Mouse (Mus musculus): ENCODE data around the gene Ssc4d. TPM values are rescaled to one million over a fixed set of nuclear protein-coding genes. Genes with fewer than 3 reads are reported as not detected.

The Ssc4d gene
- total RNA-seq, 1 experiment from 2014 or later = 5.0 TPM

- ATAC-seq (ENCODE audit: extremely low read depth, insufficient number of reproducible peaks, low FRiP score, poor library complexity, severe bottlenecking) = no peak
Observed at GRCm38 (mm10) chr5:135917327-135918058, 56.8 kb downstream of the Ssc4d start.

DNA sequence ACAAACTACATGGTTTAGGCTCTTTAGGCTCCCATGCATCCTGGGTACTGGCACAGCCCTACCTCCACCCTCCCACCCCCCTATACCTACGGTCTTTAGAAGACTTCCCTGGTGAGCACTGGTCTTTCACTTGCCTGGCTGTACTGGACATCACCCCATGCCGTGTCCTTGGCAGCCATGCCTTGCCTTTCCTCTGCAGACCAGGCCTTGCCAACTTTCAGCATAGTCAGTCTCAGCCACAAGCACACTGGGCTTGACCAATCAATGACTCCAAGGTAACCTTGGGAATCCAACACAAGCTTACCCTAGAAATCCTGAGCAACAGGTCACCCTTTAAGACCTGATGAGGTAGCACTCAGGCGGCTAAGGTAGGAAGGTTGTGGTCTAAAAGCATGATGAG is 57.7 kb downstream of the Ssc4d start:
- no peak for ATAC-seq (ENCODE audit: extremely low read depth, insufficient number of reproducible peaks, low FRiP score, poor library complexity, severe bottlenecking)

DNA sequence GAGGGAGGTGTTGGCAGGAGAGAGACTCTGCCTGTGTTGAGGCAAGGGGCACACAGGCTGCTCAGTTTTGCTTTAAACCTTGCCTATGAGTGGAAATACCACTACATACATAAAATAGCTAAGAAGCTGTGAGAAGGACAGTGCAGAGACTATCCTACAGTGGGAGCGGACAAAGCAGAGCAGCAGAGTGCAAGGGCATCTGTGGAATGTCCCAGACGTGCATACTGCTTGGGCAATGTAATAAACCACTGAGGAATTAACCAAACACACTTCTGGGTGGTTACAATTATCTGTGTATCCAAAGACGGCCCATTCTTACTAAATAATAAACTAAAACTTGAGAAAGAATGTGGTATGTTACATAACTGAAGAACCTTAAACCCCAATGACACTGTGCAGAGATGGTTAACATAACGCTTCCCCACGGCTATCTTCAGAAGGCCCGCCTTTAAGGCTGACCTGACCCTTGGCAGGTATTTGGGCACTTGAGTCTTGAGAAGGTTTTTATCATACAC is 58.2 kb downstream of the Ssc4d start:
- ATAC-seq (ENCODE audit: extremely low read depth, insufficient number of reproducible peaks, low FRiP score, poor library complexity, severe bottlenecking) = no peak

- no peak for ATAC-seq (ENCODE audit: extremely low read depth, insufficient number of reproducible peaks, low FRiP score, poor library complexity, severe bottlenecking)
Observed at GRCm38 (mm10) chr5:135914156-135914555, 60.2 kb downstream of the Ssc4d start.

GRCm38 (mm10) chr5:135913201-135913600 is 61.1 kb downstream of the Ssc4d start:
- no peak for ATAC-seq (ENCODE audit: extremely low read depth, insufficient number of reproducible peaks, low FRiP score, poor library complexity, severe bottlenecking)

DNA sequence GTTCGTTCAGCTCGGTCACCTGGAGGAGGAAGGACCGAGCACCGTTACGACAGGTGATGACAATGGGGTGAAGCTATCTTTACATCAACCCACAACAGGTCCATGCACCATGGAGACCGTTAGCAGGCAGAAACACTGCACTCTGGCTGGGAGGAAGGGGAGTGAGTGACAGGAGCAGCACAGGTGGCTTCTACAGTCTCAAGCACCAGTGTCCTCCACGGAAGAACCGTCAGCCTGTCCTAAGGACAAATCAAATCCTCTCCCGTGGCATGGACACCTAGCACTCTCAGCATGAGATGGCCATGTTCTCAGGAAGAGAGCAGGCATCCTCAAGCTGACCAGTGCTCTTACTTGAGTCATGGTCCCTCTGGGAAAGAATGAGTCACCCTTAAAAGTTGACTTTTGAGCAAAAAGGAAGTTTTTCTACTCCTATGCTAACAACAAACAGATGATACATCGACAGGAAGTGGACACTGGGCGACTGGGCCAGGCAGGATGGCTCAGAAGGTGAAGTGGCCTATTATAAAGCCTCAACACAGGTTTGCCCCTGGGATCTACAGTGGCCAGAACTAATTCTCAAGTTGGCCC is 62.6 kb downstream of the Ssc4d start:
- ATAC-seq (ENCODE audit: extremely low read depth, insufficient number of reproducible peaks, low FRiP score, poor library complexity, severe bottlenecking) = no peak

DNA sequence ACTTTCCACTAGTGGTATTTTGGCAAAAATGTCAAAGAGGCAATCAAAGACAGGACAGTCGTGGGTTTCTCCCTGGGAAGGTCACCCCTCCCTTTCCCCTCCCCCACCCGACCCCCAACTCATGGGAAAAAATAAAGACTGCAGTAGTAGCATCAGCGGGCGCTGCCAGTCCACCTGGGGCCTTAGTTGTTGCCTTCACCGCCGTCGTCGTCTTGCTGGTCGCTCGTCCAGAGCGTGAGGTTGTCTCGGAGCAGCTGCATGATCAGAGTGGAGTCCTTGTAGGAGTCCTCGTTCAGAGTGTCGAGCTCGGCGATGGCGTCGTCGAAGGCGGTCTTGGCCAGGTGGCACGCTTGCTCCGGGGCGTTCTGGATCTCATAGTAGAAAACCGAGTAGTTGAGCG is 63.5 kb downstream of the Ssc4d start:
- ATAC-seq (ENCODE audit: extremely low read depth, insufficient number of reproducible peaks, low FRiP score, poor library complexity, severe bottlenecking) = no peak

Other genes starting within 250 kb of the Ssc4d start
- gene Tmem120a, start 230.1 kb downstream of the Ssc4d start, total RNA-seq (2017) = 28.9 and 30.5 TPM in 2 replicates
- 0.93 and 1.1 TPM in 2 replicates for gene Styxl1, start 196.1 kb downstream of the Ssc4d start, total RNA-seq (2017)
- 138 and 141 TPM in 2 replicates for gene Mdh2, start 196.1 kb downstream of the Ssc4d start, total RNA-seq (2017)
- gene Srrm3, start 167.6 kb downstream of the Ssc4d start, total RNA-seq (2017) = not detected in 2 replicates
- not detected in 2 replicates for gene Hspb1, start 86.6 kb downstream of the Ssc4d start, total RNA-seq (2017)
- 66.7 and 70.0 TPM in 2 replicates for gene Ywhag, start 39.9 kb downstream of the Ssc4d start, total RNA-seq (2017)
- gene Zp3, start 5.6 kb upstream of the Ssc4d start, total RNA-seq (2017) = not detected in 2 replicates
- 13.0 and 13.7 TPM in 2 replicates for gene Dtx2, start 20.3 kb upstream of the Ssc4d start, total RNA-seq (2017)
- not detected in 2 replicates for gene Upk3b, start 64.0 kb upstream of the Ssc4d start, total RNA-seq (2017)
- 0.61 and 2.8 TPM in 2 replicates for gene Upk3bl, start 80.0 kb upstream of the Ssc4d start, total RNA-seq (2017)
- gene Rasa4, start 109.4 kb upstream of the Ssc4d start, total RNA-seq (2017) = 7.3 and 8.5 TPM in 2 replicates
- gene Polr2j, start 142.1 kb upstream of the Ssc4d start, total RNA-seq (2017) = 47.6 and 55.0 TPM in 2 replicates
- 32.9 and 34.4 TPM in 2 replicates for gene Lrwd1, start 161.5 kb upstream of the Ssc4d start, total RNA-seq (2017)
- 3.7 and 7.9 TPM in 2 replicates for gene Alkbh4, start 161.6 kb upstream of the Ssc4d start, total RNA-seq (2017)
- 92.9 and 95.5 TPM in 2 replicates for gene Orai2, start 196.2 kb upstream of the Ssc4d start, total RNA-seq (2017)
- 25.3 and 29.0 TPM in 2 replicates for gene Prkrip1, start 224.4 kb upstream of the Ssc4d start, total RNA-seq (2017)